Mouse (Mus musculus) mature B cell (primary cell): Measurements from ENCODE around the gene Lima1.

Experiments used
- in situ Hi-C: fragments of 300-500 bp; cut with MboI; formaldehyde crosslinking; loops from 2 replicates; pipeline ENCODE4 v1.14.3; 2019

Gene Lima1

GRCm38 (mm10) chr15:99803186-99803644, 72.0 kb downstream of the Lima1 start:
- in situ Hi-C loops, result no loop called here

GRCm38 (mm10) chr15:99801885-99802572, 73.2 kb downstream of the Lima1 start:
- in situ Hi-C loops, result no loop called here

- in situ Hi-C loops, result no loop called here
These were observed 75.5 kb downstream of the Lima1 start for GRCm38 (mm10) chr15:99799706-99800105.

- in situ Hi-C loops, result no loop called here
These were observed 77.4 kb downstream of the Lima1 start for GRCm38 (mm10) chr15:99797898-99798297.

- in situ Hi-C loops, result no loop called here
These were observed 78.5 kb downstream of the Lima1 start for GRCm38 (mm10) chr15:99796735-99797134.

DNA sequence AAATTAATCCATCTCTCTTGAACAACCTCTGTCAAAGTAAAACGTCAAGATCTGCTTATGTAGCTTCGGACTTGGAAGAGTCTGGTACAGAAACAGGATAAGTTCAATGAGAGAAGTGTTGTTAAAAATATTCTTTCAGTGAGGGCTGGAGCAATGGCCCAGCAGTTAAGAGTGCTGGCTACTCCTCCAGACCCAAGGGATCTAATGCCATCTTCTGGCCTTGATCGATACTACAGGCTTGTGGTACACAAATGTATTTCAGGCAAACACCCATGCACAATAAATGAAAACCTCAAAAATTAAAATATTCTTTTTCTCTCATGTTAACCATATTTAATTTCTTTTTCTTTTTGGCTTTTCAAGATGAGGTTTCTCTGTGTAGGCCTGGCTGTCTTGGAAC, 79.2 kb downstream of the Lima1 start:
- in situ Hi-C loops, result no loop called here

GRCm38 (mm10) chr15:99792221-99792815, 82.9 kb downstream of the Lima1 start:
- in situ Hi-C loops, result no loop called here

DNA sequence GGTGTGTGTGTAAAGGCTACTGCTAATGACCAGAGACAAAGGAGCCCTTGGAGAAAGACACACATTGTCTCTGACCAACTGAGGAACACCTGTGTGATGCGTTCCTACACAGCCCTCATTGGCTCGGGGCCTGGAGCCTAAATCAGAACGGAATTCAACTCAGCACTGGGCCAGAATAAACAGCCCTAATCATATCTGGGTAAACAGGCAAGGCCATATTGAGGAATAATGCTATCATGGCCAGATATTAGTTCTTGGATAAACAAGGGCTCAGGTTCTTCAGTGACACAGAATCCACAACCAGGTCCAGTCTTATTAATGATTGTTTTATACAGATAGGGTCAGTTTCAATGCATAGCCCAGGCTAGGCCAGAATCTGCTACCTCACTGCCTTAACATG, 84.3 kb downstream of the Lima1 start:
- in situ Hi-C loops, result no loop called here

DNA sequence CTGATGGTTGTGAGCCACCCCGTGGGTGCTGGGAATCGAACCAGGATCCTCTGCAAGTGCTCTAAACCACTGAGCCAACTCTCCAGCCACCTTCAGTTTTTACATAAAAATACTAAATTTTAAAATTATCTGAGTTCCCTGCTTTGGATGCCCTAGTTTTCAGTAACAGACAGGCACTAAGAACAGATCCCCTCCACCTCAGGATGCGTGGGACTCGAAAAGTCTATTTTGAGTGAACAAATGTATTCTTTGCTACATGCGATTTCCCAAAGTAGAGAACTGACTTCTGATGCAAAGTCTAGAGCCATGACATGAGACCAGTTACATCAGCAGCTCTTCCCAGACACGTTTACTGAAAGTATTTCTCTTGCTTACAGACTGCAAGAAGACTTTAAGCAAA, 84.8 kb downstream of the Lima1 start:
- in situ Hi-C loops, result no loop called here

DNA sequence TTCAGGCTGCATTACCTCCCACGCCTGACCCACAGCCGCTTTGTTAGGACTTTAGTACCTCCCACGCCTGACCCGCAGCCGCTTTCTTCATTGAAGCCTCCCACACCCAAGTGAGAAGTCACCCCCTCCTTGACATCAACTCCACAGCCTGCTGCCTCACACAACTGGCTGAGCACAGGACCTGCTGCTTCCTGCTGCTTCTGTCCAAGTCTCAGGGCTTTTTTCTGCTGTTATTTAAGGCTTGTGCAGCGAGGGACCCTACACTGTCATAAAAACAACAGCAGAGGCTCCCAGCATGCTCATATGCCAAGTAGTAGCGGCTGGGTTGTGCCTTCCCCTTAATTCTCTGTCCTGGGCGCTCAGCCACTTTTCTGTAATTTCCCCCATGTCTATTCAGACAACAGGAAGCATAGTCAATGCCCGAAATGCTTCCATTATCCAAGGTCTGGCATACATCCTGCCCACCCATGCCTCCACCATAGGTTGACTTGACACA, 87.6 kb downstream of the Lima1 start:
- in situ Hi-C loops, result no loop called here

DNA sequence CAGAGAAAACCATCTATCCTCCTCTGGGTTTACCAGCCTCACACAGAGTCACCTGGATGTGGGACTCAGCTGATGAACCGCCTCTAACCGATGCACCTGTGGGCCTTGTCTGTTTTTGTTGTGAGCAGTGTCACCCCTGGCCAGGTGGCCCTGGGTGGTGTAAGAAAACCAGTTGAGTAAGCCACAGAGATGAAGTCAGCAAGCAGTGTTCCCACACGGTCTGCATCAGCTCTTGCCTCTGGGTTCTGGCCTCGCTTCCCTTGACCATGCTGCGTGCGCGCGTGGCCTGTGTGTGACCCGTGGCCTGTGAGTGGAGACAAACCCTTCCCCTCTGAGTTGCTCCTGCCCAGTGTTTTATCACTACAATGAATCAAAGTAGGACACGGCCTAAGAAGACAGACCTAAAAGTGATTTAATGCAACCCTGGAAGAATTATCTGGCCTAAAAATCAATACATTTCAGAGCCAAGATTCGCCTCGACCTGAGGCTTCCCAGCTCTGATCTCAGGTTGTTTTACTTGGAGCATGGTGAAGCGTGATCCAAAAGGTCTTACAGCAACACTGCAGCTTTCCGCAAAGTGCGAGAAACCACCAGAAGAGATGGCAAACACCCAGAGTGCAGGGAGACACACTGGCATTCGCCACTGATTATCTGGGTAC, 96.5 kb downstream of the Lima1 start:
- in situ Hi-C loops, result no loop called here

- in situ Hi-C loops, result no loop called here
These were observed 97.1 kb downstream of the Lima1 start for GRCm38 (mm10) chr15:99778148-99778547.

GRCm38 (mm10) chr15:99772925-99773324, 102.3 kb downstream of the Lima1 start:
- in situ Hi-C loops, result loop anchor here (5.0 kb wide), 1 partner anchor 51 kb away; no protein-coding TSS in a partner anchor

DNA sequence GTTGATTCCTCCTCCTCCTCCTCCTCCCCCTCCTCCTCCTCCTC, 102.6 kb downstream of the Lima1 start, which contains the start of gene Cers5:
TSS of gene Cers5 (minus strand) at position 5 of the 44 bp plus-strand sequence.
- in situ Hi-C loops, result loop anchor here (5.0 kb wide), 1 partner anchor 50 kb away; no protein-coding TSS in a partner anchor

DNA sequence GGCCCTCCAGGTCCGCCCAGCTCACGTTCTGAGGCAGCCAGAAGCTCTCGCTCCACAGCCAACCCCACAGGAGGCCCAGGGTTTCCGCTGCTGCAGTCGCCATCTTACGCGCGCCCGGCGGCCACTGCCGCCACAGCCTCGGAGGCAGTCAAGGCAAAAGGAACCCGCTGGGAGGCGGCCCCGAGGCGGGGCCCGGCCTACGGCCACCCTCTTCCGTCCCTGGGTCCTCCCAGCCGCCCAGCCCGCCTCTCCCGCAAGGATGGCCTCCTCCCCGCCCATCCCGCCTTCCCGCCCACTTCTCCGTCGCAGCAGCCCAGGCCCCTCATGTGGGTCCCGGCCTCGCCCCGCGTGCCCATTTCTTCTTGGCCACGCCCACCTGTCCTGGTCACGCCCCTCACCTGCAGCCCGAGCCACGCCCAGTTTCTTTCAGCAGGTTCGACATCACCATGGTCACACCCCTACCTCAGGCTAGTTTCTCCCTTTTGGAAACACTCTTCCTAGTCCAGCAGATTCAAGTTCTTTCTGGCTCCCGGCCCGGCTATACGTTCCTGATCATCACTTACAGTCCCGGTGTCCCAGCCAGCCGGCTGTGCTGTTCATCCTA, 102.9 kb downstream of the Lima1 start:
- in situ Hi-C loops, result loop anchor here (5.0 kb wide), 1 partner anchor 50 kb away; no protein-coding TSS in a partner anchor

GRCm38 (mm10) chr15:99771601-99772276, 103.5 kb downstream of the Lima1 start:
- in situ Hi-C loops, result loop anchor here (5.0 kb wide), 1 partner anchor 49 kb away; no protein-coding TSS in a partner anchor

DNA sequence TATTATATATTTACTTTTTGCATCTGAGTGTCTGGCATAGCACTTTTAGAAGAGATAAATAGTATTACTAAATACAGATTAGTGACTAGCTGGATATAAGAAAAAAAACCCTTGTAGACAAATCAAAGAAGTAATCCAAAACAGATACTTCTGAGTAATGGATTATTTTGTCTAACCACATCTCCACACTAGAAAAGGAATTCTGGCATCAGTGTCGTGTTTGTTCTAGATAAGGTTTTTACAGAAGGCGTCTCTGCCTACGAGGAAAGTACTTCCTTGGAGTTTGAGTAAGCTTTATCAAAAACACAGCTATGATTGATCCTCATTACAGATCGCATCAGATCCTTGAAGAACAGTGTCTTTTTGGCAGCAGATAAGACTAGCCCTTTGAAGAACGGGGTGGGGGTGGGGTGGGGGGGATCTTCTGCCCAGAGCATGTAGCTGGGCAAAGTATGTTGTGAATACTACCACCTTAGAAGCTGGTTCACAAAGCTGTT, 104.2 kb downstream of the Lima1 start:
- in situ Hi-C loops, result loop anchor here (5.0 kb wide), 1 partner anchor 49 kb away; no protein-coding TSS in a partner anchor

- in situ Hi-C loops, result no loop called here
These were observed 106.5 kb downstream of the Lima1 start for GRCm38 (mm10) chr15:99768761-99769160.

GRCm38 (mm10) chr15:99767467-99767866, 107.8 kb downstream of the Lima1 start:
- in situ Hi-C loops, result no loop called here

DNA sequence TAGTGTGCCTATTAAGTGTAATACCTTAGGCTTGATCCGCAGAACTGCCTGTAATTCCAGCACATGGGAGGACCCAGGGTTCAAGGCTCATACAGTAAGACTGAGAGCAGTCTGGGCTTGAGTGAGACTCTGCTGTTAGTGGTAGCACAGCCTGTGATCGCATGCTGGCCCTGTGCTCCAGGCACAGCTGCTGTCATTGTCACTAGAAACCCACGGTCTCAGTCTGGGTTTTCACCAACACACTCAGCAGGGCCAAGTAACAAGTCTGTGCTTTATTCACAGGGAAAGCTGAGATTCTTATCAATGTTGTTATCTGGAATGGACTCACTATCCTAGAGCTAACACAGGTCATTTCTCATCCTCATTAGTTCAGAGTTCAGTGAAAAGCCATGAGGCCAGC, 121.1 kb downstream of the Lima1 start:
- in situ Hi-C loops, result no loop called here

DNA sequence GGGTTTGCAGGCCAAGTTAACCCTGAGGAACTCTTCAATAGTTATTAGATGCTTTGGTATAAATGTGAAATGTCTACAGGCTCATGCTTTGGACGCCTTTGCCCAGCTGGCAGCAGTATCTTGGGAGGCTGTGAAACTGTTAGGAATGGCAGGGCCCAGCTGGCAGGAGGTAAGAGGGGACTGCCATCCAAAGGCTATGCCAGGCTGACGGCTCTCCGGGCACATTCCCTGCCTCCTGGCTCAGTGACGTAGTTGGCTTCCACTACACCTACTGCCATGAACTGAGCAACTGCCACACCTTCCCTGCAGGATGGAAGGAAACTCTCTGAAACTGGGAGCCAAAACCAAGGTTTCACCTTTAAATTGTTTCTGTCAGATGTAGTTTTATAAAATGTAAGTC, 135.0 kb downstream of the Lima1 start:
- in situ Hi-C loops, result no loop called here

DNA sequence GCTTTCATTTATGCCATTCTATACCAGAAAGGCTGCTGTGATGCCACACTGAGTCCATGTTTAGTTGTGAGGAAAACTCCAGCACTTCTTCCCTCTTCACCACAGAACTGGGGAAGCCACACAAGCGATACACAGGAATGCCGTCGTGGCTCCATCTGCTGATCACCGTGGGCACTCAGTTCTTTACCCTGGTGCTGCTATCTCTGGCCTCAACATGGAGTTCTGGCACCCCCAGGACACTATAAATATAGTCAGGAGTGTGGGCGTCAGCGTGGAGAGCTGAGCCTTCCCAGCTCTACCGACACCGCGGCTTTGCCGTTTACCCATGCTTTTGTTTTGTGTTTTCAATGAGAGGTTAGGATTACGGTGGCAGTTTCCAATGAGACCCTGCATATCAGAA, 138.6 kb downstream of the Lima1 start:
- in situ Hi-C loops, result no loop called here
